Mouse (Mus musculus) midbrain, embryonic 14.5 days (tissue): ENCODE measurements at regions not wholly inside any gene's neighbourhood (a gene's known extent, or its start where the extent isn't known, plus 50 kb on each side); places are given as distances from the start of the nearest gene placed in this dataset.

Source experiments
- ATAC-seq: fragments of 200-750 bp; cut with Nextera tagmentation; 2 replicates; pipeline ENCODE4 v1.8.0; 2017; ENCODE audit warnings: moderate number of reproducible peaks, moderate library complexity; ENCODE audit not compliant: low FRiP score, low TSS enrichment
- DNase-seq: peaks from one replicate; pipeline ENCODE4 v3.0.0-alpha.2; 2015
- H3K27ac ChIP-seq: fragments of 300-500 bp; sonication (generic); replicated peaks from 2 replicates; pipeline ENCODE4 v1.5.1; 2014; ENCODE audit warnings: mild to moderate bottlenecking, low read depth, low read length, moderate library complexity
- H3K27me3 ChIP-seq: fragments of 300-500 bp; sonication (generic); 2 replicates; pipeline ENCODE4 v1.6.1; 2014; ENCODE audit warnings: low read length, control low read depth, mixed read lengths; ENCODE audit not compliant: control insufficient read depth, insufficient read depth
- H3K36me3 ChIP-seq: fragments of 300-500 bp; sonication (generic); 2 replicates; pipeline ENCODE4 v1.6.1; 2014; ENCODE audit warnings: low read length, control low read depth; ENCODE audit not compliant: control insufficient read depth, insufficient read depth
- H3K4me1 ChIP-seq: fragments of 300-500 bp; sonication (generic); 2 replicates; pipeline ENCODE4 v1.6.1; 2014; ENCODE audit warnings: mild to moderate bottlenecking, antibody characterized with exemption, low read length, control low read depth; ENCODE audit not compliant: control insufficient read depth, insufficient read depth
- H3K4me2 ChIP-seq: fragments of 300-500 bp; sonication (generic); 2 replicates; pipeline ENCODE4 v1.6.1; 2014; ENCODE audit warnings: mild to moderate bottlenecking, low read length, moderate library complexity
- H3K4me3 ChIP-seq: fragments of 300-500 bp; sonication (generic); replicated peaks from 2 replicates; pipeline ENCODE4 v1.5.1; 2014; ENCODE audit warnings: low read depth, low read length
- H3K9ac ChIP-seq: fragments of 300-500 bp; sonication (generic); replicated peaks from 2 replicates; pipeline ENCODE4 v1.6.1; 2014; ENCODE audit warnings: mild to moderate bottlenecking, low read length, moderate library complexity
- H3K9me3 ChIP-seq: fragments of 300-500 bp; sonication (generic); 2 replicates; pipeline ENCODE4 v1.6.1; 2016; ENCODE audit warnings: low read length, control low read depth, mixed read lengths; ENCODE audit not compliant: control insufficient read depth
- WGBS: fragments of 180-500 bp; shearing (Covaris S2); extraction: QIAGEN DNeasy Blood & Tissue Kit; methylation state at CpG from one replicate; pipeline ENCODE4 v1.1.7; 2014; 5-methylcytosine and 5-hydroxymethylcytosine counted together

- no peaks in the 10 kb centered on the region for H3K27me3 ChIP-seq
- ATAC-seq (no peak), DNase-seq (no peak)
- no peaks in the 10 kb centered on the region for H3K9me3 ChIP-seq
- WGBS: 87% methylated on average over 5 of the region's 5 CpGs
- H3K36me3 ChIP-seq: no peaks in the 10 kb centered on the region
- H3K4me2 ChIP-seq: no peak overlapping the region
- H3K9ac ChIP-seq: no peak overlapping the region
- no peaks in the 10 kb centered on the region for H3K4me1 ChIP-seq
- no peak overlapping the region for H3K4me3 ChIP-seq
- no peak overlapping the region for H3K27ac ChIP-seq
Measured at GRCm38 (mm10) chr7:124573666-124574065, 591.0 kb downstream of the Hs3st4 start.

DNA sequence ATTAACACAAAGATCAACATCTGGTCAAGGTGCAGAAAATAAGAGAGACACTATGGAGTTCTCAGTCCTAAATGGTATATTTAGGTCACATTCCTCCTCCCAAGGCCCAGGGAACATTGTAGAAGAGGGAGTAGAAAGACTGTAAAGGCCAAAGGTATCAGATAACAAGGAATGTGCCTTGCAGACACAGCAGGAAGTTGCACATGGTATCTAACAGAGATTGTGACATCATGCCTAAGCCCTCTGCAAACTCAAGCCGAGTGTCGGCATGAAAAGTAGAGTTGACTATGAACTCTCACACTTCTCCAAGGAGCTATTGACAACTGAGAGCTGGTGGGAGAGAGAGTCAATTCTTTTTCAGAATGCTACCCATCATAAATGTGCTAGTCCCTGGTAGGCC lies 598.7 kb downstream of the Hs3st4 start:
- ATAC-seq (no peak), DNase-seq (no peak)
- H3K9me3 ChIP-seq: no peaks in the 10 kb centered on the region
- WGBS: 91% methylated on average over 2 of the region's 2 CpGs
- no peak overlapping the region for H3K27ac ChIP-seq
- no peak overlapping the region for H3K9ac ChIP-seq
- no peaks in the 10 kb centered on the region for H3K4me1 ChIP-seq
- no peak overlapping the region for H3K4me3 ChIP-seq
- no peak overlapping the region for H3K4me2 ChIP-seq
- no peaks in the 10 kb centered on the region for H3K36me3 ChIP-seq
- H3K27me3 ChIP-seq: no peaks in the 10 kb centered on the region

- 10% methylated on average over 1 of the region's 1 CpGs for WGBS
- no peak overlapping the region for H3K9ac ChIP-seq
- no peaks in the 10 kb centered on the region for H3K36me3 ChIP-seq
- ATAC-seq: no peak
- no peak overlapping the region for H3K27ac ChIP-seq
- H3K4me1 ChIP-seq: no peaks in the 10 kb centered on the region
- DNase-seq: peak; percentile 31
- no peaks in the 10 kb centered on the region for H3K27me3 ChIP-seq
- H3K4me2 ChIP-seq: no peak overlapping the region
- H3K4me3 ChIP-seq: no peak overlapping the region
- H3K9me3 ChIP-seq: no peaks in the 10 kb centered on the region
Measured at GRCm38 (mm10) chr7:124585296-124585695, 602.6 kb downstream of the Hs3st4 start.

- DNase-seq: peak; percentile 29
- Histone ChIP-seq H3K9ac (no peak overlapping the region), H3K4me2 (no peak overlapping the region), H3K36me3 (no peaks in the 10 kb centered on the region), H3K9me3 (no peaks in the 10 kb centered on the region), H3K27me3 (no peaks in the 10 kb centered on the region), H3K4me1 (no peaks in the 10 kb centered on the region), H3K4me3 (no peak overlapping the region), H3K27ac (no peak overlapping the region)
- no peak for ATAC-seq
Measured at GRCm38 (mm10) chr7:124591369-124591768, 608.7 kb downstream of the Hs3st4 start.

GRCm38 (mm10) chr7:124593462-124593861 lies 610.8 kb downstream of the Hs3st4 start:
- no peaks in the 10 kb centered on the region for H3K4me1 ChIP-seq
- no peak for DNase-seq
- no peak overlapping the region for H3K9ac ChIP-seq
- H3K4me2 ChIP-seq: no peak overlapping the region
- ATAC-seq: no peak
- H3K27ac ChIP-seq: no peak overlapping the region
- H3K9me3 ChIP-seq: no peaks in the 10 kb centered on the region
- no peaks in the 10 kb centered on the region for H3K36me3 ChIP-seq
- H3K4me3 ChIP-seq: no peak overlapping the region
- H3K27me3 ChIP-seq: no peaks in the 10 kb centered on the region

- DNase-seq: no peak
- no peak for ATAC-seq
Measured at GRCm38 (mm10) chr7:124600767-124601166, 618.1 kb downstream of the Hs3st4 start.

GRCm38 (mm10) chr7:124604581-124604980 lies 621.9 kb downstream of the Hs3st4 start:
- Histone ChIP-seq H3K9me3 (no peaks in the 10 kb centered on the region), H3K4me1 (no peaks in the 10 kb centered on the region), H3K36me3 (no peaks in the 10 kb centered on the region), H3K9ac (no peak overlapping the region), H3K27me3 (no peaks in the 10 kb centered on the region), H3K4me3 (no peak overlapping the region), H3K27ac (no peak overlapping the region), H3K4me2 (no peak overlapping the region)
- ATAC-seq (no peak), DNase-seq (no peak)
- WGBS: 84% methylated on average over 2 of the region's 2 CpGs

More at GRCm38 (mm10) chr7:124600767-124601166, 618.1 kb downstream of the Hs3st4 start:
- Histone ChIP-seq H3K27me3 (no peaks in the 10 kb centered on the region), H3K4me3 (no peak overlapping the region), H3K36me3 (no peaks in the 10 kb centered on the region), H3K4me2 (no peak overlapping the region), H3K4me1 (no peaks in the 10 kb centered on the region), H3K9ac (no peak overlapping the region), H3K27ac (no peak overlapping the region), H3K9me3 (no peaks in the 10 kb centered on the region; the same call in 1 of the 2 replicates)
- 94% methylated on average over 6 of the region's 6 CpGs for WGBS

- no peak overlapping the region for H3K4me3 ChIP-seq
- no peak for DNase-seq
- no peaks in the 10 kb centered on the region for H3K4me1 ChIP-seq
- no peaks in the 10 kb centered on the region for H3K36me3 ChIP-seq
- no peaks in the 10 kb centered on the region for H3K27me3 ChIP-seq
- 72% methylated on average over 1 of the region's 1 CpGs for WGBS
- no peak overlapping the region for H3K4me2 ChIP-seq
- ATAC-seq: no peak
- no peak overlapping the region for H3K9ac ChIP-seq
- H3K27ac ChIP-seq: no peak overlapping the region
- no peaks in the 10 kb centered on the region for H3K9me3 ChIP-seq
Measured at GRCm38 (mm10) chr7:124605978-124606377, 623.3 kb downstream of the Hs3st4 start.

- no peak overlapping the region for H3K4me3 ChIP-seq
- no peak overlapping the region for H3K9ac ChIP-seq
- no peaks in the 10 kb centered on the region for H3K36me3 ChIP-seq
- no peak for ATAC-seq
- H3K27me3 ChIP-seq: no peaks in the 10 kb centered on the region
- no peaks in the 10 kb centered on the region for H3K9me3 ChIP-seq
- no peaks in the 10 kb centered on the region for H3K4me1 ChIP-seq
- no peak for DNase-seq
- no peak overlapping the region for H3K4me2 ChIP-seq
- H3K27ac ChIP-seq: no peak overlapping the region
Measured at GRCm38 (mm10) chr7:124607061-124607460, 624.4 kb downstream of the Hs3st4 start.
